Mouse (Mus musculus): Measurements from ENCODE around the gene D1Ertd622e.

D1Ertd622e gene

DNA sequence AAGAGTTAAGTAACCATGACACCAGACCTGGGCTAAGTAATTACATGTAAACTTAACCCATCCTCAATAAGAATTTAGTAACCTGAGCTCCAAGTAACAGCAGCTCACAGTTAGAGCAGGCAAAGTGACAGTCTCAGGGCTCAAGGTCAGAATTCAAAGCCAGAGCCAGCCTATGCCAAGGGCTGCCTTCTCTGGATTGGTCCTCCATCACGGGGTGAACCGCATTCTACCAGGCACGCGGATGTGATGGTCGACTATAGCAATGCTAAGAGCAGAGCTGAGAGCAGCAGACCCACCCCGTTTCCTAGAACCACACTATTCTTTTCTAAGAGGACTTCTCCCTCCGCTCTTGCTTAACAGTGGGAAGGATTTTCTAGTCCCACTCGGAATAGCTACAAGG is 27.8 kb downstream of the D1Ertd622e start:
- no peak for DNase-seq (ENCODE audit: low read depth, low spot score)

GRCm38 (mm10) chr1:97632545-97633256 is 29.2 kb downstream of the D1Ertd622e start:
- no peak for DNase-seq (ENCODE audit: low read depth, low spot score)

- no peak for DNase-seq (ENCODE audit: low read depth, low spot score)
These were observed 29.9 kb downstream of the D1Ertd622e start for GRCm38 (mm10) chr1:97631843-97632470.

DNA sequence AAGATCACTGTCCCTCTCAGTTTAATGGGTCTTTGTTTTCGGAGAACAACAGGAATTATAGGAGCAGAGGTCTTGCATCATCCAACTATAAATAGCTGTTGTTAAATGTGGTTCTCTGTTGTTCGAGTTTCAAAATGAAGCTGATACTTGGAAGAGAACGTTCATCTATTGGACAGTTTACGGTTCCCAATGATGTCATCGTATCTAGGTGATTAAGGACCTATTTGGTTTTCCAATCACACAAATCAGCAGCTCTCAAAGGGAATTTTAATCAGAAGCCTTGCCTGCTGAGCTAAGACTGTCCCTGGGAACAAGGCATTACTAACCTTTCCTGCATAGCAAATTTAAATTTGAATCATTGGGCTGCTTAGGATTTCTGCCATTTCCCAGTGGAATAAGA is 31.7 kb downstream of the D1Ertd622e start:
- DNase-seq (ENCODE audit: low read depth, low spot score): no peak

DNA sequence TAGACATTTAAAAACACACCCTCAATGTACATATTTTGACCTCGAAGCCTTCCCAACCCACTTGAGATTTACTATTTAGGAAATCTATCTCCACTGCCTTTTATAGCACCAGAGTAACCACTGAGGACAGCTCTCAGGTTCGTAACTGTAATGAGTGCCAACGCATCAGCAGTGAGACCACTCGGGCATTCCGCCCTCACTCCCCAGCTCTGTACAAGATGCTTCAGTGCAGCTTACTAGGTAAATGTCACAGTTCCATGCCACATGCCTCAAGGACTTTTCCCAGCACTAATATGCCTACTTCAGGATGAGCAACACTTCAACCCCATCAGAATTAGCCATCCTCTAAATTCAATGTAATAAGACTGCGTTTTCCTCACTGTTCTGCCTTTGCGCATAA is 33.0 kb downstream of the D1Ertd622e start:
- no peak for DNase-seq (ENCODE audit: low read depth, low spot score)

DNA sequence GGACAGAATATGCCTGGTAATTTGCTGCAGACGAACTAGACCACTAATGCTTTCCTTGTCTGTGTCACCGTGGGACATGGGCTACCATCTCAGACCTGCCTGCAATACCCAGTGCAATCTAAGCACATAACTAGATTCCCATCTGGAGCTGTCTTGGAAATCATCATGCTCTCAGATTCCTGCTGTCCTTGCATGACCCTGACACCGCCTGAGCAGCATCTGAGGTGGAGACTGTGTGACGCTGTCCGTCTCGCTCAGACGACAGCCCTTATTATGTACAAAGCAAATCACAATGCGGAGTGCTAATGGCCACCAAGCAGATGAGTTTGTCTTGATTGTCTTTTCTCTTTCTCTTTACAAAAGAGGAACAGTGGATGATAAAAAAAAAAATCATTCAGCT is 33.9 kb downstream of the D1Ertd622e start:
- no peak for DNase-seq (ENCODE audit: low read depth, low spot score)

GRCm38 (mm10) chr1:97625427-97625826 is 36.4 kb downstream of the D1Ertd622e start:
- DNase-seq (ENCODE audit: low read depth, low spot score): no peak

- DNase-seq (ENCODE audit: low read depth, low spot score): no peak
These were observed 37.5 kb downstream of the D1Ertd622e start for GRCm38 (mm10) chr1:97624386-97624785.

- DNase-seq (ENCODE audit: low read depth, low spot score): no peak
These were observed 38.5 kb downstream of the D1Ertd622e start for GRCm38 (mm10) chr1:97623214-97623856.

- no peak for DNase-seq (ENCODE audit: low read depth, low spot score)
These were observed 39.2 kb downstream of the D1Ertd622e start for GRCm38 (mm10) chr1:97622574-97623208.

DNA sequence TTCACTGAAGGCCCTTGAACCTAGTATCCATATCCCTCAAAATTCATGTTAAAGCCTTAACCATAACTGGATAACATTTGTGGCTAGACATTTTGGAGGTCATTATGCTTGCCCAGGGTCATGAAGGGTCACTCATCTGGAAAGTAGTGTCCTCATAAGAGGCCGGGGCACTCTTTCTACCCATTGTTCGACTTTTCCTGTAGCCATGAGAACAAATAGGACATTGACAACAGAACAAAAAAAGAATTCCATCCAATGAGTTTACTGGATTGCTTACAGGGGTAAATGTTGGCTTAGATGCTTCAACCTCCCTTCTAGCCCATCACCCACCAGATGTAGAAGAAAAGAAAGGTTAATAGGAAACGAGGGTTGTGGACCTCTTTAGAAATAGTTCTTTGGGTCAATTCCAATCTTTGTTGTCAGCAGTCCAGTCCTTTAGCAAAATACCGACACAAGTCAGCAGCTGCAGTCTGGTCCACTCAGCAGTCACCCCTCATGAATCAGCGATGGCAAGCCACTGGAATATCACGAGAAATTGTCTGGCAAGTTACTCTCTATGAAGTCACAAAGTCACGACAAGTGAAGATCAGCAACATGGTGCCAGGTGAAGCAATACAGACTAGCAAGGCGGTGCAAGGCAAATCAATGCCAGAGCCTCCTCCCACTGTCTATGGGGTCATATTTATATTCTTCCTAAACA is 42.1 kb downstream of the D1Ertd622e start:
- DNase-seq (ENCODE audit: low read depth, low spot score): no peak

DNA sequence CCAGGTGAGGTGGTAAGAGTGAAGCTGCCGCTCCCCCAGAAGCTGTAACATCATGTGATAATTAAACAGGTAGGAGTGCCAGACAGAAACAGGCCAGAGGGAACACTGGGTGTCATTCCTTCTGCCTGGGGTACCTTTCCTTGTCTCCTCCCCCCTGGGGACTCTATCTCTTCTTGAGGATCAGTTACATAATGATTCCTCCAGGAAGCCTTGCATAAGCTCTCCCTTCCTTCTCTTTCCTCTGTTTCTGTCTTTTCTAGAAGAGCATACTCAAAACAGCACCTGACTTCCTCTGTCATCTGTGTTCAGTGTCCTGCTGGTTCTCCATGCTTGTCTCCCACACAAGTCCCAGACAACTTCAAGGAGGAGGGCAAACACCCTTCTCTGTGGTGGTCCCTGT is 46.3 kb downstream of the D1Ertd622e start:
- no peak for DNase-seq (ENCODE audit: low read depth, low spot score)

DNA sequence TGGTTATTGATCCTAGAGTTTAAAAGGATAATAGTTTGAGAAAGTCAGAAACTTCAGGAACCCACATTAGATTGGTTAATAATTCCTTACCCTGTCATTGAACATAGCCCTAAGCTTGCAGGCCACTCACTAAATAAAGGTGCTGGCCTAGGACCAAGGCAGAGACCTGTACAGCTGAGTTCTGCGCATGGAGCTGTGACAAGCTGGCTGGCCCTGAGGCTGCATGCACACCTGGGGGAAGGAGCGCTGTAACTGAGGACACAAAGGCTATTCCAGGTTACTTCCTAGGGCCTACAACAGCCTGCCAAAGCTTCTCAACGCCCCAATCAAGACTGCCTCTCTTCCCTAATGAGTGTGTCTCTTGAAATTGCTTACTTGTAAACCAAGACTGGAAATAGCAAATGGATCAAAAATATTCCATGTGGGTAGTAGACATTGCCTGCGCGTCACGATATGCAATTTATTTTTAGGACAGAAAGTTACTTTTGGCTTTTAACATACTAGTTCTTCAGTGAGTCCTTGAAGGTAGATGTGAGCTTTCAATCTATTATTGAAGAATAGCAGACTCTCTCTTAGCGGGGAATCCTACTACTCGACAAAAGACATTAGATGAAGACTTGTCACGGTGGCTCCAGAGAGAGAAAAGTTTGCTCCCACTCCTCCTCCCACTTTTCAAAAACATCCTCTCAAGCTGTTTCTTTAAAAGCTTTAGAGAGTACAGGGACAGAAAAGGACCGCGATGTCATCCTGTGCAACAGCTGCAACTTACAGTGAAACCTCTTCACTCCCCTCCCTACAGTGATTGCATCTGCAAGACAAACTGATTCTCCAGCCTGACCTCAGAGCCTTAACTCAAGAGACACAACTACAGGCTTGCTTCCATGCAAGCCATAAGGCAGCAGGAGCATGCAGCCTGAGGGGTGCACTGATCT is 47.1 kb downstream of the D1Ertd622e start:
- DNase-seq (ENCODE audit: low read depth, low spot score): no peak

GRCm38 (mm10) chr1:97611747-97612146 is 50.1 kb downstream of the D1Ertd622e start:
- DNase-seq (ENCODE audit: low read depth, low spot score): peak; percentile 32

GRCm38 (mm10) chr1:97603361-97603760 is 58.5 kb downstream of the D1Ertd622e start:
- DNase-seq (ENCODE audit: low read depth, low spot score): no peak

DNA sequence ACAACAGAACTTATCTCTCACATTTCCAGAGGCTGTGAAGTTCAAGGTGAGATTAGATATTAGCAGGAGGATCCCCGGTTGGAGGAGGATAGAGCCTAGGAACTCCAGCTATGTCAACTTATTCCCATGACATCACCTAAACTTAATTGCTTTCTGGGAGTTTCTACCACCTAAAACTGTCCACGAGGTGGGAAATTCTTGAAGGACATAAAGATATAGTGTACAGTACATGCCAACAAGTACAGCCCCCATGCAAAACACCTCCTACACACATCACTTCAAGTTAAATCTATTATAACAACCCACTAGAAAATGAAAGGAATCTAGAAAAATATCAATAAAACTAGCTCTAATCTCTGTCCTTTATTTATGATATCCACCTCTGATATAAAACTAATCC is 61.5 kb downstream of the D1Ertd622e start:
- DNase-seq (ENCODE audit: low read depth, low spot score): no peak

- no peak for DNase-seq (ENCODE audit: low read depth, low spot score)
These were observed 62.8 kb downstream of the D1Ertd622e start for GRCm38 (mm10) chr1:97599101-97599500.

GRCm38 (mm10) chr1:97588561-97588960 is 73.3 kb downstream of the D1Ertd622e start:
- no peak for DNase-seq (ENCODE audit: low read depth, low spot score)

GRCm38 (mm10) chr1:97585106-97585505 is 76.8 kb downstream of the D1Ertd622e start:
- DNase-seq (ENCODE audit: low read depth, low spot score): no peak

- DNase-seq (ENCODE audit: low read depth, low spot score): no peak
These were observed 77.7 kb downstream of the D1Ertd622e start for GRCm38 (mm10) chr1:97584171-97584570.

DNA sequence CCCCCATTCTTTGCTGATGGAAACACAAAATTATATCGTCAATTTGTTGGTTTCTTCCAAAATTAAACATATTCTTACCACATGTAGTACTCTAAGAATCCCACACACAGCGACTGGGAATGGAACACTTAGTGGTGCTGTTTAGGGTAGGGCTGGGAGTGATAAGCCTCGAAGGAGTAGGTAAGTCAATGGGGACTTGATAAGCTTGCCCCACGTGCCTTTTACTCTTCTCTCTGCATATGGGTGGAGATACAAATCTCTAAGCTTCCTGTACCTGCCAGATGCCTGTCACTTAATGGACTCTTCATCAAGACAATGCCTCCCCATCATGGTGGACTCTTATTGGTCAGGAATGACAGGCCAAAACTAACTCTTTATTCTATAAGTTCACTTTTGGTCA is 78.8 kb downstream of the D1Ertd622e start:
- DNase-seq (ENCODE audit: low read depth, low spot score): no peak
